Mouse (Mus musculus) heart, embryonic 14.5 days (tissue): ENCODE measurements around the gene Rhbg. TPM values are rescaled to one million over a fixed set of nuclear protein-coding genes. Genes with fewer than 3 reads are reported as not detected.

ENCODE experiments used
- ATAC-seq: fragments of 200-750 bp; cut with Nextera tagmentation; 2 replicates; pipeline ENCODE4 v1.8.0; 2017; ENCODE audit warnings: low read depth, moderate TSS enrichment; ENCODE audit not compliant: insufficient number of reproducible peaks, insufficient read depth, low FRiP score
- H3K27ac ChIP-seq, 2 experiments: fragments of 200-500 bp in 1 of 2; fragments of 300-500 bp in 1 of 2; sonication (generic) in 1 of 2; replicated peaks in 1 of 2; 2 replicates each; pipeline ENCODE4 v1.5.1; 2012 to 2014; ENCODE audit warnings: low read depth in 2 of 2, low read length in 2 of 2, control low read depth in 1 of 2, mild to moderate bottlenecking in 1 of 2, mixed read lengths in 1 of 2; ENCODE audit not compliant: control insufficient read depth in 1 of 2, insufficient read depth in 1 of 2
- H3K27me3 ChIP-seq: fragments of 300-500 bp; sonication (generic); 2 replicates; pipeline ENCODE4 v1.6.1; 2014; ENCODE audit warnings: mild to moderate bottlenecking, low read length, control low read depth; ENCODE audit not compliant: control insufficient read depth, insufficient read depth
- H3K36me3 ChIP-seq: fragments of 300-500 bp; sonication (generic); 2 replicates; pipeline ENCODE4 v1.6.1; 2014; ENCODE audit warnings: mild to moderate bottlenecking, control low read depth, low read length, mixed read lengths; ENCODE audit not compliant: control insufficient read depth, insufficient read depth
- H3K4me1 ChIP-seq, 2 experiments: fragments of 200-500 bp in 1 of 2; fragments of 300-500 bp in 1 of 2; sonication (generic) in 1 of 2; 2 replicates each; pipeline ENCODE4 v1.6.1; 2012 to 2014; ENCODE audit warnings: low read length in 2 of 2, control low read depth in 1 of 2, mixed read lengths in 1 of 2; ENCODE audit not compliant: control insufficient read depth in 2 of 2, insufficient read depth in 2 of 2
- H3K4me2 ChIP-seq: fragments of 300-500 bp; sonication (generic); 2 replicates; pipeline ENCODE4 v1.6.1; 2014; ENCODE audit warnings: mild to moderate bottlenecking, low read length
- H3K4me3 ChIP-seq, 2 experiments: fragments of 200-500 bp in 1 of 2; fragments of 300-500 bp in 1 of 2; sonication (generic) in 1 of 2; 2 replicates each; pipeline ENCODE4 v1.5.1; 2012 to 2014; ENCODE audit warnings: low read length in 2 of 2, mild to moderate bottlenecking in 2 of 2, control low read depth in 1 of 2, low read depth in 1 of 2, moderate library complexity in 1 of 2; ENCODE audit not compliant: control insufficient read depth in 1 of 2, insufficient read depth in 1 of 2
- H3K9ac ChIP-seq: fragments of 300-500 bp; sonication (generic); 2 replicates; pipeline ENCODE4 v1.6.1; 2014; ENCODE audit warnings: mild to moderate bottlenecking, low read length
- H3K9me3 ChIP-seq: fragments of 300-500 bp; sonication (generic); 2 replicates; pipeline ENCODE4 v1.6.1; 2016; ENCODE audit warnings: low read length, control low read depth; ENCODE audit not compliant: control insufficient read depth
- WGBS: fragments of 180-500 bp; shearing (Covaris S2); extraction: QIAGEN DNeasy Blood & Tissue Kit; methylation state at CpG from one replicate; pipeline ENCODE4 v1.1.7; 2014; 5-methylcytosine and 5-hydroxymethylcytosine counted together
- polyA plus RNA-seq: library from polyadenylated mRNA; unstranded; fragments of >200 nt; fragmentation: Nextera tagmentation; extraction: Ambion mirVana; gene quantifications from 2 replicates; pipeline ENCODE4 v1.2.1, GENCODE M21; 2014

Gene Rhbg
- polyA plus RNA-seq, 1 experiment from 2014 or later, result not detected

DNA sequence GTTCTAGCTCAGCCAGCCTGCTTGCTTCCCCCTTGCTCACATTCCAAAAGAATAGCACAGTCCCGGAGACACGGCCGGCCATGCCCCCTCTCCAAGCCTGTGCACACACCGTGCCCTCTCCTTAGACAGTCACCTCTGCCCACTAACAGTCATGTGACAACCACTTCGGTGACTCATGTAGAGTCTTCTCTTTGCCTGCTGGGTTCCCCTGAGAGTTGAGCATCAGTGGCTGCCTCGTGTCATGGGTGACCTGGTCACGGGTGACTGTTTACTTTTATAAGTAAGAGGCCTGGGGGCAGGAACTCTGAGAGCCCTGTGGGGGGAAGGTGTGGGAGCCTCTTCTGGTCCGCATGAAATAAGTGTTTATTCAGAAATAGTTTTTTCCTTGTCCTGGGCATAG, 20.5 kb downstream of the Rhbg start:
- Histone ChIP-seq H3K27me3 (peaks cover 70% of the 10 kb centered on the region), H3K4me1 (no peaks in the 10 kb centered on the region; a peak in 1 of 4 replicates), H3K36me3 (no peaks in the 10 kb centered on the region), H3K9ac (no peak overlapping the region), H3K27ac (no peak overlapping the region), H3K4me2 (no peak overlapping the region), H3K4me3 (no peak overlapping the region), H3K9me3 (no peaks in the 10 kb centered on the region)
- 55% methylated on average over 8 of the region's 8 CpGs for WGBS
- ATAC-seq, result no peak

DNA sequence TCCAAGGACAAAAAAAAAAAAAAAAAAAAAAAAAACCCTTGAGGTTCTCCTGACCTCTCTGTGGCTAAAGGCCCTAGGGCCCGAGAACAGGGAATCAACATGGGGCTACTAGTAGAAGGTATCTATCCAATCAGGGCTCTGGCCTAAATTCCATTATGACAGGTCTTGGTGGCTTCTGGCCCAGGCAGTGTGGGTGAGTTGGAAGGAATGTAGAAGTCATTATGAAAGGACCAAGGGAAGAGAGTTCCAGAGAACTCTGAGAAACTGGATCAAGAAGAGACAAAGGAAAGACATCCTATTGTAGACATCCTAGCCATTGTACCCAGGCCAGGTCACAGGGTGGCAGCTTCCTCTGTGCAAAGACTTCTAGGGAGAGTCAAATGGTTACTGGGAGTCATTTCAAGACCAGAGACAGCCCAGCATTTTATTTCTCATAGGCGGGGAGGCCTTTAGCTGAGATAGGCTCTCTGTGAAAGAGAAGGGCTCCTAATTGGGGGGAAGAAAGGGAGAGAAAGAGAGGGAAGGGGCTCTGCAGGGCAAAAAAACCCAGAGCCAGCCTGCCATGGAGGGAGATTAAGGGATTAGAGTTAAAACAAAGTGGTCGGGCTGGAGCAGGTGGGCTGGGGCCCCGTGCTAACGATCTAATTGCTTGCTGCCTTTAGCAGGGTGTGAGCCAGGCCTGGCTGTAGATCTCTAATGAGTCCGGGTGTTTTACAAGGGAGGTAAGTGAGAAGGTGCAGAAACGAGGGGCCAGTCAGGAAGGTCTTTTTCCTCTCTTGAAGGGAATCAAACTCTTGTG, 21.5 kb downstream of the Rhbg start:
- Histone ChIP-seq H3K4me2 (no peak overlapping the region), H3K4me3 (no peak overlapping the region), H3K9me3 (no peaks in the 10 kb centered on the region), H3K4me1 (no peaks in the 10 kb centered on the region; a peak in 1 of 4 replicates), H3K36me3 (no peaks in the 10 kb centered on the region), H3K27ac (no peak overlapping the region), H3K9ac (no peak overlapping the region), H3K27me3 (peaks cover 68% of the 10 kb centered on the region)
- 27% methylated on average over 7 of the region's 7 CpGs for WGBS
- ATAC-seq, result no peak

DNA sequence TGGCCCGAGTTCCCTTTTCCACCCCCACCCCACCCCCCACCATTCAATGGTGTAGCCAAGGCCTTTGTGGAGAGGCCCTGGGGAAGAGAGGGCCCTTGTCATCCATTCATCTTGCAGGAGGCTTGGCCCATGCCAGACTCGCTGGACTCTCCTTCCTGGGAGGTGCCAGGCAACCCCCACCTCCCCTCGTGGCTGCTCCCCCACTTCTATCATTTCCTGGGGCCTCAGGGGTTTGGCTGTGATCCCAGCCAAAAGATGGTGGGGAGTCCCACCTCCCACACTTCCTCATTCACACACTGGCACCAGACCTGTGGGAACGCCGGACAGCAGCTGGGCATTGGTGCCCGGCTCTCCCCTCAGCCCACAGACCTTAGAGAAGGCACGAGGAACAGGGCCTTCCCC, 22.2 kb downstream of the Rhbg start:
- H3K4me1 ChIP-seq, result no peaks in the 10 kb centered on the region; a peak in 1 of 4 replicates
- 62% methylated on average over 7 of the region's 7 CpGs for WGBS

DNA sequence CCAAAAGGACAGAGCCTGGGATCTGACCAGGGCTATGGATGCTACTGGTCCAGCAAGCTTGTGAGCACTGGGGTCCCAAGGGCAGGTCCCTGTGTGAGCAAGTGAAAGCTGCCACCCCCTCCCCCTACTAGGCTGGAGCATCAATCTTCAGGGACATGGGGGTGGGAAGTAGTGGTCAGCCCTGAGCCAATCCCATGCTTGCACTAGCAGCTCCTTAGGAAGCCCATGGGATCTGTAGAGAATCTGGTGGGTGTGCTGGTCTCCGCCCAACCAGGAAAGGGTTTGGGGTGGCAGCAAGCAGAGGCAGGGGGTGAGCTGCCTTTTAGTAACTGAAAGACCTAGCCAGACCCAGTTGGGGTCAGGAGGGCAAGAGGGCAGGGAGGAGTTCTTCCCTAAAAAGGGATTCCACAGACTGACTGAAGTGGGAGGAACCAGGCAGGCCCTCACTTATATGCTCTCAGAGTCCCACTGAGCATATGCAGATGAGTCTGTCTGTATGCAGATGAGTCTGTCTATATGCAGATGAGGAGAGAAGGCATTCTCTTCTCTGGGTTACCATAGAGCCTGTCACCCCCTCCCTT, 23.4 kb downstream of the Rhbg start:
- no peak overlapping the region for H3K4me3 ChIP-seq
- no peak for ATAC-seq
- H3K27me3 ChIP-seq, result peaks cover 58% of the 10 kb centered on the region
- no peaks in the 10 kb centered on the region for H3K36me3 ChIP-seq
- no peak overlapping the region for H3K9ac ChIP-seq
- no peaks in the 10 kb centered on the region for H3K9me3 ChIP-seq
- H3K4me1 ChIP-seq, result no peaks in the 10 kb centered on the region; a peak in 1 of 4 replicates
- WGBS, result 24% methylated on average over 1 of the region's 1 CpGs
- H3K27ac ChIP-seq, result no peak overlapping the region
- no peak overlapping the region for H3K4me2 ChIP-seq

More for the DNA sequence above, 22.2 kb downstream of the Rhbg start:
- Histone ChIP-seq H3K27me3 (peaks cover 64% of the 10 kb centered on the region), H3K9me3 (no peaks in the 10 kb centered on the region), H3K9ac (no peak overlapping the region), H3K27ac (no peak overlapping the region), H3K36me3 (no peaks in the 10 kb centered on the region), H3K4me3 (no peak overlapping the region), H3K4me2 (no peak overlapping the region)
- ATAC-seq, result no peak

DNA sequence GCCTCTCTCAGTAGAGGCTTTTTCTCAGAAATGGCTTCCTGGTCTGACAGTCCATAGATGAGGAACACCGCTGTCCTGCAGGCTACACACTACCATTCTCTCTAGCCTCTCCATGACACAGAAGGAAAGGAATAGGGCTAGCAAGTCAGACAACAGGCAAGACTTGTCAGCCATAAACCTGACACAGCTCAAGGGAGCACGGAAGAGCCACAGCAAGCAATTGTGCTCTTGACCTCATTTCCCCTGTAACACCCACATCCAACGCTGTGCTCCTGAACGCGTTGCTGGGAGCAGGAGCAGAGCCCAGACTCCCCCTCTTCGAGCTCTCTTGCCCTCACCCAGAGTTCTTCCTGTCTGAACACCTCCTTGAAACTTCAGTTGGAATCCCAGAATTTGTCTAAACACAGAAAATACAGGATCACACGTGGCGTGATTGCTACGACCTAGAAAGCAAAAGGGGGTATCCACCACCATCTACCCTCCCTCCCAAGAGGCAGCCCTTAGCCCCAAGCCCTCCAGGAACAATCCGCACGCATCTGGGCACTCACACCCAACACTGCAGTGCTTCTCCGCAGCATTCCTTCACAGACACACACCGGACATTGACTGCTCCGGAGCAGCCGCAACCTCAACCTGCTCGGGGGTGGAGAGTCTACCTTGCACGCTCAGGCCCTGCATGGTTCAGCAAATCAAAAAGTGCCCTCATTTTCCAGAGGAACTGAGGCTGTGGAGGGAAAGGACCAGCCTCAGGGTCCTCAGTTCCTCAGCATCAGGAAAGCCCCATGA, 24.1 kb downstream of the Rhbg start:
- Histone ChIP-seq H3K9me3 (no peaks in the 10 kb centered on the region), H3K27me3 (peaks cover 61% of the 10 kb centered on the region), H3K27ac (no peak overlapping the region), H3K9ac (no peak overlapping the region), H3K36me3 (no peaks in the 10 kb centered on the region), H3K4me3 (no peak overlapping the region), H3K4me1 (no peaks in the 10 kb centered on the region; a peak in 1 of 4 replicates), H3K4me2 (no peak overlapping the region)
- ATAC-seq, result no peak
- 47% methylated on average over 17 of the region's 17 CpGs for WGBS

DNA sequence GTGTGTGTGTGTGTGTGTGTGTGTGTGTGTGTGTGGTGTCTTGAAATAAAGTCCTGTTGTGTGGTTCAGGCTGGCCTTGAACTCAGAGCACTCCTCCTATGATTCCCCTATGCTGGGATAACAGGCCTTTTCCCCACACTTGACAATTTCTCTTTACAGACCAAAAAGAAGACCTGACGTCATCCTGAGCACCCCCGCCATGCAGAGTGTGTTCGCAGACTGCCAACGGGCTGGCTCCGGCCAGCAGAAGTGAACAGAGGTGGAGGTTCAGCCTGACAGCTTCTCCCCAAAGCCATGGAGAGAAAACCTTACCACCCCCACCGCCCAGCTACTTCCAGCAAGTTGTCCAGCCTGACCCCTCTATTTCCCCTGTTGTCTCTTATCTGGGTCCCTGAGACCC, 25.0 kb downstream of the Rhbg start:
- H3K4me2 ChIP-seq, result no peak overlapping the region
- peaks cover 61% of the 10 kb centered on the region for H3K27me3 ChIP-seq
- H3K36me3 ChIP-seq, result no peaks in the 10 kb centered on the region
- WGBS, result 83% methylated on average over 6 of the region's 6 CpGs
- H3K27ac ChIP-seq, result no peak overlapping the region
- ATAC-seq, result no peak
- no peaks in the 10 kb centered on the region for H3K9me3 ChIP-seq
- H3K4me3 ChIP-seq, result no peak overlapping the region
- H3K4me1 ChIP-seq, result no peaks in the 10 kb centered on the region; a peak in 1 of 4 replicates
- H3K9ac ChIP-seq, result no peak overlapping the region

DNA sequence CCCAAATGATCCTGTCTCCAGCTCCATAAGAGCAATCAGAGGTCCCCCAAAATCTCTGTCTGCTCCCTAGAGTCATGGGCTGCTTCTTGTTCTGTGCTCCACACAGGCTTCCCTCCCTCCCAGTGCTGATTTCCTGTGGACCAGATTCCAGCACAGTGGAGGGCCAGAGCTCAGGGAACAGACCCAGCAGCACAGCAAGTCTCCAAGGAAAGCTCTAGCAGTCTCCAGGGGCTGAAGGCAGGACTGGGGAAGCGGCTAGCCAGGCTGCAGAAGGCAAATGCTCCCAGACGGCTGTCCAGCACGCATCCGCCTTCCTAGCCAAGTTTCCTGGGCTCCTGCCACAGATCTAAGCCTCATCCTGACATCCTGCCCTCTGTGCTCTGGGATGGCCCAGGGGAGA, 25.6 kb downstream of the Rhbg start:
- no peaks in the 10 kb centered on the region for H3K36me3 ChIP-seq
- H3K4me1 ChIP-seq, result no peaks in the 10 kb centered on the region; a peak in 1 of 4 replicates
- 44% methylated on average over 4 of the region's 4 CpGs for WGBS
- H3K4me2 ChIP-seq, result no peak overlapping the region
- H3K27ac ChIP-seq, result no peak overlapping the region
- peaks cover 59% of the 10 kb centered on the region for H3K27me3 ChIP-seq
- no peaks in the 10 kb centered on the region for H3K9me3 ChIP-seq
- no peak overlapping the region for H3K4me3 ChIP-seq
- ATAC-seq, result no peak
- no peak overlapping the region for H3K9ac ChIP-seq
